Mouse (Mus musculus): ENCODE measurements around the gene Ttll2. TPM values are rescaled to one million over a fixed set of nuclear protein-coding genes. Genes with fewer than 3 reads are reported as not detected.
"Not testable (repeated sequence)": the region's sequence is repeated elsewhere in the genome, so short reads cannot be mapped to it uniquely, and the experiment has no call there.

Ttll2 gene
- polyA plus RNA-seq, 1 experiment from 2014 or later: not detected

DNA sequence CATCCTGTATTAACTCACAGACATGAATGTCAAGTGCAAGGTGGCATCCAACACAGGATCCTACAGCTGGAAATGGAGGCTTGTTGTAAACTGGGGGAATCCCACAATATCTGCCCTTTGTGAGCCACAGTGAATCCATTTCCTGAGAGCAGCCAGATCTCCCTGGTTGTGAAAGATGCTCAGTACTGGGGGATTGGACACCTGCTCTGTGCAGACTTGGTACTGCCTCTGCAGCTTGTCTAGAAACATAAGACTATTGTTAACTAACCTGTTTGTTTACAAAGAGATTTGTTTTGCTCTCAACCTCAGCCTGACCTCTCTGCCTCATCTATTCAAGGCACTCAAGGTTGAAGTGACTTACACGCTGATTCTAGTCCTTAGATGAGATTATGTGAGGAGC lies 13.8 kb upstream of the Ttll2 start:
- ATAC-seq (ENCODE audit: low read depth); H3K4me1 ChIP-seq (replicated peaks; ENCODE audit: control insufficient read depth, insufficient read depth, low read length); H3K9me3 ChIP-seq (ENCODE audit: control insufficient read depth, low read length); H3K4me2 ChIP-seq (ENCODE audit: low read depth, low read length); H3K27me3 ChIP-seq (ENCODE audit: control insufficient read depth, insufficient read depth, low read depth, low read length); H3K9ac ChIP-seq (ENCODE audit: low read length); H3K27ac ChIP-seq (ENCODE audit: low read length); H3K36me3 ChIP-seq (ENCODE audit: control insufficient read depth, insufficient read depth, low read length); H3K4me3 ChIP-seq (ENCODE audit: low read length): not testable (repeated sequence)
- no CpG with 5 or more reads among the region's 1 CpGs for WGBS

DNA sequence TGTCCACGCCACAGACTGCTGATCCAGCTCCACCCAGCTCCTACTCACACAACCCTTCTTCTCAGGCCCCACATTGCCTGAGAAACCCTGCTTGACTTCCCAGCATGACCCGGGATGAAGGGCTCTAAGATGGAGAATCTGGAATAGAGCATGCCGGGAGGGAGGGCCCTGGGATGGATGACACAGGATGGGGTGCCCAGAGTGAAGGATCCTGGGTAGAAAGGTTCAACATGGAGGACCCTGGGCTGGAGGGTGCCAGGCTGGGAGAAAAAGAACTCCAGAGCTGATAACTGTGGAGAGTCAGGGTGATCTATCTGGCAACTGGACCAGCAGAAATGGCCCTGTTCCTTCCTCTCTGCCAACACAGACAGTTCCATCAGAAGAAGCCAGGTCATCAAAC lies 13.1 kb upstream of the Ttll2 start:
- no CpG with 5 or more reads among the region's 3 CpGs for WGBS
- not testable (repeated sequence) for H3K27me3 ChIP-seq (ENCODE audit: control insufficient read depth, insufficient read depth, low read depth, low read length); H3K4me3 ChIP-seq (ENCODE audit: low read length); H3K27ac ChIP-seq (ENCODE audit: low read length); ATAC-seq (ENCODE audit: low read depth); H3K9ac ChIP-seq (ENCODE audit: low read length); H3K9me3 ChIP-seq (ENCODE audit: control insufficient read depth, low read length); H3K4me2 ChIP-seq (ENCODE audit: low read depth, low read length); H3K36me3 ChIP-seq (ENCODE audit: control insufficient read depth, insufficient read depth, low read length); H3K4me1 ChIP-seq (replicated peaks; ENCODE audit: control insufficient read depth, insufficient read depth, low read length)

DNA sequence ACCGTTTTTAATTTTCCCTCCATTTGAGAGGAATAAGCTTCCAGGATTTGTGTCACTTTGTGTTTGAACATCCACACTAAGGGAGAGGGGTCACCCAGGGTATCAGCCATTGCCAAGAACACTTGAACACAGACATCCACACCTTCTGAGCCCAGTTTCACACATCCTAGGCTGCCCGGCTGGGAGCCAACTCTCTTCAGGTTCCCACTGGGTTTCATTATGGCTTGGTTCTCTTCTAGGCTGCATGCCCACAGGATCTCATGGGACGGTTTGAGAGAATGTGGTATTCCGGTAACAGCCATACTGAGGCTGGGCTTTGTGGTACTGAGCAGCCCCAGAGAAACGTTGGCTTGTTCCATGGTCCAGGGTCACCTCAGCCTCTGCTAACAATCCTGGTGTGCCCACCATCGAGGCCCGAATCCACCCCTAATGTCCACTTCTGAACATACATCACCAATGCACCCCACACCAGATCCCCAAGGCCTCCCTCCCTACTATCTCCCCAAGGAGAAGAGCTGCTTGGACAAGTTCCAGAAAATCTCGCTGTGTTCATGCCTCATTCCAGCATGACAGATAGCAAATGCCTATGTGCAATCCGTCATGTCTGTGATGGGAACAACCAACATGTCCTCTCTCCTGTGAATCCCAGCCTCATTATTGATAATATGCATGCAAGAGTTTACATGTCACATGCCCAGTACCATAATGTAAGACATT lies 8.4 kb upstream of the Ttll2 start:
- not testable (repeated sequence) for H3K4me1 ChIP-seq (replicated peaks; ENCODE audit: control insufficient read depth, insufficient read depth, low read length); H3K27me3 ChIP-seq (ENCODE audit: control insufficient read depth, insufficient read depth, low read depth, low read length); H3K27ac ChIP-seq (ENCODE audit: low read length); H3K4me3 ChIP-seq (ENCODE audit: low read length); ATAC-seq (ENCODE audit: low read depth); H3K9me3 ChIP-seq (ENCODE audit: control insufficient read depth, low read length); H3K36me3 ChIP-seq (ENCODE audit: control insufficient read depth, insufficient read depth, low read length); H3K4me2 ChIP-seq (ENCODE audit: low read depth, low read length); H3K9ac ChIP-seq (ENCODE audit: low read length)
- 74% methylated on average over 9 of the region's 9 CpGs for whole genome bisulfite sequencing

DNA sequence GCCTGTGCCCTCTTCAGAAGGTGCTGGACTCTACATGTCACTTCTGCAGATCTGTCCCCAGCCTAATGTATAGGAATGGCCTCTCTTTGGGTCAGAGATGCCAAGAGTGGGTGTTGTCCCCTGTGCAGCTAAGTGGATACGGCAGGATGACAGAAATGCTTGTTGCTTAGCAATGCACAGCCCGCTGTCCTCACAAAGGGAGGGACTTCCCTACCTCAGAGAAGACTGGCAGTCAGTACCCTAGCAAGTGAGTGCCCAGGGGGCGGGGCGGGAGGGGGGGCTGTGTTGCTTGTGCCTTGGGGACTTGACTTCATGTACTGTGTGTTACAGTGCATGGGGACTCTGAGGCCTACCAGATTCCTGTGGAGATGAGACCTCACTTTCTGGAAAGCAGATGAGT lies 7.3 kb upstream of the Ttll2 start:
- WGBS: 81% methylated on average over 4 of the region's 4 CpGs
- not testable (repeated sequence) for H3K36me3 ChIP-seq (ENCODE audit: control insufficient read depth, insufficient read depth, low read length)

DNA sequence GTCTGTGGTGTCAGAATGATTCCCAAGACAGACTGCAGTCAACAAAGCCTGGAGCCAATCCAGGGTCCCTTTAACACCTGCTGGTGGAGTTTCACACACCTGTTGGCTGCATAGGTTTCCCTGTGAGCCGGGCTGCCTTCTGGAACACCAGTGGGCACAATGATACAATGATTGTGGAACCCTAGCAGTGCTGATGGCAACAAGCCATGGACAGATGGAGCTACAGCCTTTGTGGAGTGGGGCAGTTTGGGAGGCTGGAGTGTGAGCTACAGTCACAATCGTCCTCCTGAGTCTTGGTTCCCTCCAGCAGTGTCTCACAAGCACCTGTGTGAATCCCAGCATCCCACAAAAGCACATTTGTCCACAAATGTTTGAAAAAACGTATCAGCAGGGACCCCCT lies 3.7 kb downstream of the Ttll2 start:
- not testable (repeated sequence) for H3K4me2 ChIP-seq (ENCODE audit: low read depth, low read length); ATAC-seq (ENCODE audit: low read depth); H3K9ac ChIP-seq (ENCODE audit: low read length); H3K4me1 ChIP-seq (replicated peaks; ENCODE audit: control insufficient read depth, insufficient read depth, low read length); H3K36me3 ChIP-seq (ENCODE audit: control insufficient read depth, insufficient read depth, low read length); H3K27me3 ChIP-seq (ENCODE audit: control insufficient read depth, insufficient read depth, low read depth, low read length); H3K4me3 ChIP-seq (ENCODE audit: low read length); H3K9me3 ChIP-seq (ENCODE audit: control insufficient read depth, low read length); H3K27ac ChIP-seq (ENCODE audit: low read length)
- 76% methylated on average over 1 of the region's 3 CpGs for WGBS

More for the DNA sequence above, 7.3 kb upstream of the Ttll2 start:
- H3K4me3 ChIP-seq (ENCODE audit: low read length); H3K9ac ChIP-seq (ENCODE audit: low read length); H3K4me1 ChIP-seq (replicated peaks; ENCODE audit: control insufficient read depth, insufficient read depth, low read length); H3K27me3 ChIP-seq (ENCODE audit: control insufficient read depth, insufficient read depth, low read depth, low read length); H3K4me2 ChIP-seq (ENCODE audit: low read depth, low read length); ATAC-seq (ENCODE audit: low read depth); H3K27ac ChIP-seq (ENCODE audit: low read length); H3K9me3 ChIP-seq (ENCODE audit: control insufficient read depth, low read length): not testable (repeated sequence)

DNA sequence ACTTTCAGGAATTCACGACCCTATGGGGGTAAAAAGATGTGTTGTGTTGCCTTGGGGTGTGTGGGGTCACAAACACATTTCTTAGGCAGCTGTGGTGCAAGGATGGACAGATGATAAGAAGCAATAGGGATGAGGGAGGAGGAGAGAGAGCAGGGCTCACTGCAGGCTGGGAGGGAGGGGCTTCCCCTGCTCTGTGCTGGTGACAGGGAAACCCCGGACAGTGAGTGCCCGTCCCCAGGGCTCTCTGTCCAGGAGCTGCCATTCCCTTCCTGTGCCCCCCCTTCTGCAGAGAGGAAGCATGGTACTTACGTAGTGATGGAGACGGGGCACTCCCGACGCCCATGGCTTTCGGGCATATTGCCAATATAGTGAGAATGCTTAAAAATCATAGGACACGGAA lies 15.1 kb downstream of the Ttll2 start:
- H3K4me2 ChIP-seq (ENCODE audit: low read depth, low read length); H3K27me3 ChIP-seq (ENCODE audit: control insufficient read depth, insufficient read depth, low read depth, low read length); H3K9me3 ChIP-seq (ENCODE audit: control insufficient read depth, low read length); H3K27ac ChIP-seq (ENCODE audit: low read length); H3K4me3 ChIP-seq (ENCODE audit: low read length); H3K36me3 ChIP-seq (ENCODE audit: control insufficient read depth, insufficient read depth, low read length); H3K4me1 ChIP-seq (replicated peaks; ENCODE audit: control insufficient read depth, insufficient read depth, low read length); H3K9ac ChIP-seq (ENCODE audit: low read length): not testable (repeated sequence)
- WGBS: 43% methylated on average over 7 of the region's 9 CpGs
- peak; percentile 45; the same call in 1 of the 2 replicates for ATAC-seq (ENCODE audit: low read depth)

DNA sequence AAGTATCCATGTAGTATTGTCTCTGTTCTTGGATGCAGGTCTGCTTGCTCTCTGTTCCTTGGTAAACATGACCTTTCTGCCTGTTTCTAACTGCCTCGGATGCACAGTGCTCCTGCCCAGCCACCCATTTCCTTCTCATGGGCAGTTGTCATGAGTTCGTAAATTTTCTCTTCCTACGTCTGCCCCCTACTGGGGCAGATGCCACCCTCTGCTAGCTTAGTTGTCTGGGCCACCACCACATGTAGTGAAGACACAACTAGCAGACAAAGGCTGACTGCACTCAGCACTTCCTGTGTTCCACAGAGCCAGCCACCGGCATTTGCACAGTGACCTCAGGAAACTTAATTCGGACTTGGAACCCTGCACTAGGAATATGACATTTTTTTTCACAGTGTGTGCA lies 19.8 kb downstream of the Ttll2 start:
- H3K36me3 ChIP-seq (ENCODE audit: control insufficient read depth, insufficient read depth, low read length): not testable (repeated sequence)
- 62% methylated on average over 3 of the region's 5 CpGs for WGBS

DNA sequence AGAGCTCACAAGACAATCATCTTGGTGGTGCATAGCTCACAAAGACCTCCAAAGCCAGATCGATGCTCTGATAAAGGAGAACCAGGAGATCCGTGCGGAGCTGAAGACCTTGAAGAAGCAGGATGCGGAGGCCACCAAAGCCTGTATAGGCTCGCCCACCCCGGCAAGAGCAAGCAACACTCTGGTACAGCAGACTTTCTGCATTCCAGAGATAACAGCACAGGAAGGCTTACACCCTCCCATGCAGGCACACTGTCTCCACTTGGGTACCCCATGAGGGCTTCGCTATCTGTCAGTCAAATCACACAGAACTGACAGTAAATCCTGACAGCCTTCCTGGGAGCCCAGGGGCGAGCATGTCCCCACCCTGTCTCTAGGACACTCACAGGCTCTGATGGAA lies 26.1 kb downstream of the Ttll2 start:
- H3K27ac ChIP-seq (ENCODE audit: low read length); H3K4me2 ChIP-seq (ENCODE audit: low read depth, low read length); H3K4me3 ChIP-seq (ENCODE audit: low read length); H3K27me3 ChIP-seq (ENCODE audit: control insufficient read depth, insufficient read depth, low read depth, low read length); H3K9me3 ChIP-seq (ENCODE audit: control insufficient read depth, low read length); ATAC-seq (ENCODE audit: low read depth); H3K9ac ChIP-seq (ENCODE audit: low read length); H3K4me1 ChIP-seq (replicated peaks; ENCODE audit: control insufficient read depth, insufficient read depth, low read length); H3K36me3 ChIP-seq (ENCODE audit: control insufficient read depth, insufficient read depth, low read length): not testable (repeated sequence)
- WGBS: 40% methylated on average over 4 of the region's 8 CpGs

More for the DNA sequence above, 19.8 kb downstream of the Ttll2 start:
- not testable (repeated sequence) for H3K4me3 ChIP-seq (ENCODE audit: low read length); H3K9ac ChIP-seq (ENCODE audit: low read length); H3K9me3 ChIP-seq (ENCODE audit: control insufficient read depth, low read length); ATAC-seq (ENCODE audit: low read depth); H3K4me2 ChIP-seq (ENCODE audit: low read depth, low read length); H3K27me3 ChIP-seq (ENCODE audit: control insufficient read depth, insufficient read depth, low read depth, low read length); H3K27ac ChIP-seq (ENCODE audit: low read length); H3K4me1 ChIP-seq (replicated peaks; ENCODE audit: control insufficient read depth, insufficient read depth, low read length)

DNA sequence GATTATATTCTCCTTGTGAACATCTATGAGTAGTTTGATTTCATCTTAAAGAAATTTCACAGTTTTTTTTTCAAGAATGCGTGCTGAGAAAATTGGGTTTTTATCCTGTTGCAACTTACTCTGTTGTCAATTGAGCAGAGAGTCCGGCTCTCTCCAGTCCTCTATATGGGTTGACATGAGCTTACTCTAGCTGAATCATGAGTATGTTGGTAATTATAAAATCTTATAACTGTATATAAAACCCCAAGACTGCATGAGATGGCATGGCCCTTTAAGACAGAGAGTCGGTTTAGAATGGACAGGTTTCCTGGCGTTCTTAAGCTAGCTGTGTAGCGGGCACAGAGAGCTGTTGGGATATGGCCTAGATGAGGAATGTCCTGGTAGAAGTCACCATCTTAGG lies 28.1 kb downstream of the Ttll2 start, which contains the start of gene Tcp10a:
Gene Tcp10a (plus strand): TSS at position 301 of the 400 bp plus-strand sequence.
- ATAC-seq (ENCODE audit: low read depth); H3K9ac ChIP-seq (ENCODE audit: low read length); H3K27me3 ChIP-seq (ENCODE audit: control insufficient read depth, insufficient read depth, low read depth, low read length); H3K36me3 ChIP-seq (ENCODE audit: control insufficient read depth, insufficient read depth, low read length); H3K4me3 ChIP-seq (ENCODE audit: low read length); H3K4me1 ChIP-seq (replicated peaks; ENCODE audit: control insufficient read depth, insufficient read depth, low read length); H3K4me2 ChIP-seq (ENCODE audit: low read depth, low read length); H3K27ac ChIP-seq (ENCODE audit: low read length); H3K9me3 ChIP-seq (ENCODE audit: control insufficient read depth, low read length): not testable (repeated sequence)
- 92% methylated on average over 3 of the region's 5 CpGs for WGBS

DNA sequence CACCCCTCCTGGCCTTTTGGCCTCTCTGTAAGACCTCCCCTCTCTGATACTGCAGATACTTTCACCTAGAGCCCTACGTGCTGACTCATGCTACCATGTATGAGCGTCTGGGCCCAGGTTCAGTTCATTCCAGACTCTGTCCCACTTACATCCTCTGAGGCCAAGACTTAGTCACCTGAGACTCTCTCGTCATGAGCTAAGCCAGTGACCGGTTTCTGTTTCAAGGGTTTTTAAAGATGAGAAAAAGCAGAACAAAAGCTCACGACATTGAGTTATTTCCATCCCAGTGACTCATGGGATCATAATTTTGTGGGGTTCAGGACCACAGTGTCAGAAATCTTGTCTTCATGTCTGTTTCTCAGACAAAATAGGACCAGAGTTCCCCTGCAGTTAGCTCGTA lies 32.7 kb downstream of the Ttll2 start:
- not testable (repeated sequence) for H3K36me3 ChIP-seq (ENCODE audit: control insufficient read depth, insufficient read depth, low read length); H3K4me3 ChIP-seq (ENCODE audit: low read length); H3K4me2 ChIP-seq (ENCODE audit: low read depth, low read length); ATAC-seq (ENCODE audit: low read depth); H3K27ac ChIP-seq (ENCODE audit: low read length); H3K4me1 ChIP-seq (replicated peaks; ENCODE audit: control insufficient read depth, insufficient read depth, low read length); H3K9ac ChIP-seq (ENCODE audit: low read length); H3K27me3 ChIP-seq (ENCODE audit: control insufficient read depth, insufficient read depth, low read depth, low read length); H3K9me3 ChIP-seq (ENCODE audit: control insufficient read depth, low read length)
- WGBS: 83% methylated on average over 6 of the region's 6 CpGs

Data from lung, embryonic 16.5 days (tissue).